Mouse (Mus musculus) E14TG2a.4 (cell line): ENCODE measurements around the gene Tmem156.

Experiments
- H3K27me3 ChIP-seq: 2 replicates; pipeline ENCODE4 v1.6.1; 2014; ENCODE audit warnings: low read length, control low read depth; ENCODE audit not compliant: insufficient read depth
- H3K36me3 ChIP-seq: 2 replicates; pipeline ENCODE4 v1.6.1; 2014; ENCODE audit warnings: low read length, control low read depth; ENCODE audit not compliant: insufficient read depth
- H3K4me1 ChIP-seq: replicated peaks from 2 replicates; pipeline ENCODE4 v1.6.1; 2014; ENCODE audit warnings: low read depth, low read length, control low read depth
- H3K4me3 ChIP-seq: replicated peaks from 2 replicates; pipeline ENCODE4 v1.5.1; 2014; ENCODE audit warnings: mild to moderate bottlenecking, low read length
- H3K9me3 ChIP-seq: 2 replicates; pipeline ENCODE4 v1.6.1; 2014; ENCODE audit warnings: low read length, control low read depth
- CTCF ChIP-seq: conservative IDR thresholded peaks from 2 replicates; pipeline ENCODE4 v1.5.1; 2014; ENCODE audit warnings: low read length
- NANOG ChIP-seq: IDR thresholded peaks from 2 replicates; pipeline ENCODE4 v1.6.1; 2014; ENCODE audit warnings: borderline replicate concordance, low read length, mixed read lengths
- POU5F1 ChIP-seq: IDR thresholded peaks from 2 replicates; pipeline ENCODE4 v1.6.1; 2014; ENCODE audit warnings: low read length, borderline replicate concordance

The Tmem156 gene

DNA sequence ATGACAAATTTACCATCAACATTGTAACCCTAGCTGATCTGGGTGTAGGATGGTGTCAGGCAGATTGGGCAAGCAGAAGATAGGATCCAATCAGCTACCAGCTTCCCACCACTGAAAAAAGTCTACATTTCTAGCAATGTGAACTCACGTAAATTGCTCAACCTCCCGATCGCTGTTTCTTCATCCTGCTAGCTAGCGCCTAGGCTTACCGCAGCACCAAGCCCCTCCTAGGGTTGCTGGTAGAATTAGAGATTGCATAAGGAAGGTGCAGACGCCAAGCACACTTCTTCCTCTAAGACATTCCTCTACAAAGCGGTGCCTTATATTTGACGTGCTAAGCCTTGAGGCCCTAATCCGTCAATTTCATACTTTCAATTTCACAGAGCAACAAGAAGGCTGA lies 53.6 kb downstream of the Tmem156 start:
- H3K4me3 ChIP-seq = no peak overlapping the region
- no peaks in the 10 kb centered on the region for H3K36me3 ChIP-seq
- H3K9me3 ChIP-seq = peaks cover 11% of the 10 kb centered on the region
- peaks cover 23% of the 10 kb centered on the region for H3K4me1 ChIP-seq
- TF ChIP-seq CTCF = no peak
- TF ChIP-seq POU5F1 = no peak
- TF ChIP-seq NANOG = no peak
- no peaks in the 10 kb centered on the region for H3K27me3 ChIP-seq

DNA sequence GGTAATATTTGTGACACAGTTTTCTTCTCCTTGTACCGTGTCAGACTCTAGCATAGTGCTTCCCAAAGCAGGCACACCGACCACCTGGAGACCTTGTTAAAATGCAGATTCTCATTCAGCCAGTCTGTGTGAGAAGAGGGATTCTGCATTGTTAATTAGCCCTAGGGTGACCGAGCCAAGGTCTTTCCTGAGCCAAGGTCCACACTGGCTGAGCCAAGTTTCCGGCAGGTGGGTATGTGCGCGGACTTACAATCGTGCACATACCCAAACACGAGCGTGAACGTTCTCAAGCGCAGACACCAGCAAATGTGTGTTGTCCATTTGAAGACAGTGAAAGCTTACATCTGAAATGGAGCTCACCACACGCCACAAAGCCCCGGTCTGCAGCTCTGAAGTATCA lies 55.3 kb downstream of the Tmem156 start:
- H3K36me3 ChIP-seq = no peaks in the 10 kb centered on the region
- no peak for TF ChIP-seq CTCF
- no peak for TF ChIP-seq NANOG
- no peak for TF ChIP-seq POU5F1
- H3K9me3 ChIP-seq = peaks cover 11% of the 10 kb centered on the region
- no peaks in the 10 kb centered on the region for H3K27me3 ChIP-seq
- H3K4me3 ChIP-seq = no peak overlapping the region
- peaks cover 23% of the 10 kb centered on the region for H3K4me1 ChIP-seq

DNA sequence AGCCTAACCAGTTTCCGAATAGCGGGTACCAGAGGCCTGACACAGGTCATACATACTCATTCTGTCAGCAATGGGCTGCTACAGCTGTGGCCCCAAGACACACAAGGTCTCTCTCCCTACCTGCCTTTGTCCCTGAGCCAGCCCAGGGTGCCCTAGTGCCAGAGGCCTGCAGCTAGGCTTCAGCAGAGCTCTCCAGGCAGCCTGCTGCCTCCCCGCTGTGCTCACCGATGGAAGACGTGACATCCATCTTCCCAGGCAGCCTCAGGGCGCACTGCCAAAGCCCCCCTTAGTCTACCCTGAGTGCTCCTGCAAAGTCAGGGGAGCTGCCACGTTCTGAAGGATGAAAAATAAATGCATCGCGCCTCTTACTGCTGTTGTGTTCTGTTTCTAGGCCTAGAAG lies 63.9 kb downstream of the Tmem156 start:
- H3K36me3 ChIP-seq = no peaks in the 10 kb centered on the region
- no peaks in the 10 kb centered on the region; the same call in 1 of the 2 replicates for H3K9me3 ChIP-seq
- TF ChIP-seq POU5F1 (no peak), CTCF (no peak), NANOG (no peak)
- H3K4me3 ChIP-seq = peak overlapping the region; percentile 24; the same call in 1 of the 2 replicates
- H3K27me3 ChIP-seq = 0 out of 2 replicates have a peak, but pooled peaks cover 4% of the 10 kb centered on the region
- H3K4me1 ChIP-seq = peaks cover 14% of the 10 kb centered on the region

DNA sequence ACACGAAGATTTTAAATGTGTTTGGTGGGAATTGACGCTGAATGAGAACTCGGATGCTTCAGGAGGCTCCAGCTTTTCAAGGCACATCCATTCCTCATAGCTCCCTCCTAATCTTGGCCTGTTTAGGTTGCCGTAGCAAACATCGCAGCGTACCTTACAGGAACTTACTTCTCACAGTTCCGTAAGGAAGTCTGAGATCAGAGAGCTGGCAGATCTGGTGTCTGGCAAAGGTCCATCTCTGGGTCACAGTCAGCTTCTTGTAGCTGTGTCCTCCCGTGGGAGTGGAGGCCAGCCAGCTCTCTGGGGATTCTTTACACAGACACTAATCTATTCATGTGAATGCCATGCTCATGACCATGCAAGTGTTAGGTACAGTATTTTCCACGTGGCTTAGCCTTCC lies 65.2 kb downstream of the Tmem156 start:
- peaks cover 14% of the 10 kb centered on the region for H3K4me1 ChIP-seq
- H3K4me3 ChIP-seq = no peak overlapping the region
- H3K9me3 ChIP-seq = no peaks in the 10 kb centered on the region; the same call in 1 of the 2 replicates
- 0 out of 2 replicates have a peak, but pooled peaks cover 4% of the 10 kb centered on the region for H3K27me3 ChIP-seq
- H3K36me3 ChIP-seq = no peaks in the 10 kb centered on the region
- TF ChIP-seq POU5F1 = no peak
- TF ChIP-seq NANOG = no peak
- TF ChIP-seq CTCF = no peak

DNA sequence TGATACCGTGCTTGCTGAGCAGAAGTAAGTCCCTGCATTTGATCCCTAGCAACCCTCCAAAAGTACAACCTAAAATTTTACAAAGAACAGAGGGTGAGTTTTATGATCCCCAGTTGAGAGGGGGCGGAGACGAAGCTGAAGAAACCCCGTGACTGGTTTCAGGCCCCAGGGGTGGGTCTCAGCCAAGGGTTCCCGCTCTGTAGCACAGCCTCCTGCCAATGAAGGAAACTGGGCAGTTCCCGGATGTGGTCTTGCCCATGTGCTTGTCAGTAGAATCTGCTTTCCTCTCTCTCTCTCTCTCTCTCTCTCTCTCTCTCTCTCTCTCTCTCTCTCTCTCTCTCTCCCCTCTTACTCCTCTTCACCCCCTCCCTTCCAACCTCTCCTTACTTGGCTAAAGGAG lies 66.0 kb downstream of the Tmem156 start:
- Histone ChIP-seq H3K36me3 (no peaks in the 10 kb centered on the region), H3K4me1 (peaks cover 14% of the 10 kb centered on the region), H3K27me3 (0 out of 2 replicates have a peak, but pooled peaks cover 4% of the 10 kb centered on the region), H3K9me3 (no peaks in the 10 kb centered on the region; the same call in 1 of the 2 replicates), H3K4me3 (no peak overlapping the region)
- TF ChIP-seq NANOG (no peak), POU5F1 (no peak), CTCF (no peak)

DNA sequence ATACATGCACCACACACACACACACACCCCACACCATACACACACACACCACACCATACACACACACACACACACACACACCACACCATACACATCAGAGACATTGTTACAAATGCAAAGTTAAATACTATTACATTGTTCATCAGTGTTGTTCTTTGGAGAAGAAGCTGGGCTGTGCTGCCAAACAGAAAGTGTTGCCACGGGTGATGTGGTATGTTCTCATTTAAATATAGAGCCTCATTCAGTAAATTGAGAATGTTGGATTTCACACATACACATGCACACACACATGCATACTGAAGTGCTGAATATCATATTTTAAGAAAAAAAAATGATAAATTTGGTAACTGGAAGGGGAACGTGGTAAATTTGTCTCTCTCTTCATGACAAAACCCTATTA lies 67.3 kb downstream of the Tmem156 start:
- Histone ChIP-seq H3K9me3 (no peaks in the 10 kb centered on the region; the same call in 1 of the 2 replicates), H3K4me3 (no peak overlapping the region), H3K4me1 (peaks cover 20% of the 10 kb centered on the region), H3K36me3 (no peaks in the 10 kb centered on the region), H3K27me3 (0 out of 2 replicates have a peak, but pooled peaks cover 4% of the 10 kb centered on the region)
- TF ChIP-seq NANOG (no peak), POU5F1 (no peak), CTCF (no peak)

DNA sequence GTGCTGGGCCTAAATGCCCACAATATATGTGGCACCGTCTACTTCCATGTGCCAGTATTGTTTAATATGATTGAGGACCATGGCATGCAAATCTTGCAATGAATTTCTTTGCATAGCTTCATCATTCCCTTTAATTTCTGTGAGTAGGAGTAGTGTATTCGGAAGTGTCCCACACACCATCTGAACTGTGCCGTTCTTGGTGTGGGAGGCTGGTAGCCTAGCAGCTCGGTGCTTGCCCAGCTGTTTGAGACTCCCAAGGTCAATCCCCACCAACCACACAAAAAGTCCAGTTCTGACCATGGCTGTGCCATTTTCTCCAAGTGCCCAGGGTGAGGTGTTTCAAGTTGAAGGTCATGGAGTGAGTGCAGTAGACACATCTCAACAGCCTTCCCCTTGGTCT lies 69.9 kb downstream of the Tmem156 start:
- Histone ChIP-seq H3K27me3 (no peaks in the 10 kb centered on the region), H3K4me3 (no peak overlapping the region), H3K36me3 (no peaks in the 10 kb centered on the region), H3K4me1 (peaks cover 16% of the 10 kb centered on the region; the same call in 1 of the 2 replicates), H3K9me3 (no peaks in the 10 kb centered on the region; the same call in 1 of the 2 replicates)
- TF ChIP-seq POU5F1 (no peak), CTCF (no peak), NANOG (no peak)

DNA sequence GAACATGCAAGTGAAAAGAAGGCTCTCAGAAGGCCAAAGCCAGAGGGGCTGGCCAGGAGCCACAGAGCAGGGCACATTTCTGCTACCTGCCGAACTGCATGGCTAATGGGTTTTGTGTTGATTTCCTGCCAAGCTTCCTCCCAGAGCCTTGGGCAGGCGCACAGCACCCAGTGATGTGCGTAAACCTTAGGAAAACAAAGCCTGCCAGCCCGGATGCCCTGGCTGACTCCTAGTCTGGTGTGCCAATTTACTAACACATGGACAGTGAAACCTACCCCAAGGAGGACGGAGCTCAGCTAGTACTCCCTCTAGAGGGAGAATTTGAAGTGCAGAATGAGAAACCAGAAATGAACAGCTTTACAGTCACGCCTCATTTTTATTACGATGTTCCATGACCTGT lies 72.1 kb downstream of the Tmem156 start:
- Histone ChIP-seq H3K4me3 (peak overlapping the region; percentile 59), H3K4me1 (peaks cover 15% of the 10 kb centered on the region; the same call in 1 of the 2 replicates), H3K36me3 (no peaks in the 10 kb centered on the region), H3K9me3 (no peaks in the 10 kb centered on the region; the same call in 1 of the 2 replicates), H3K27me3 (no peaks in the 10 kb centered on the region)
- TF ChIP-seq CTCF (peak; percentile 45), POU5F1 (no peak)

DNA sequence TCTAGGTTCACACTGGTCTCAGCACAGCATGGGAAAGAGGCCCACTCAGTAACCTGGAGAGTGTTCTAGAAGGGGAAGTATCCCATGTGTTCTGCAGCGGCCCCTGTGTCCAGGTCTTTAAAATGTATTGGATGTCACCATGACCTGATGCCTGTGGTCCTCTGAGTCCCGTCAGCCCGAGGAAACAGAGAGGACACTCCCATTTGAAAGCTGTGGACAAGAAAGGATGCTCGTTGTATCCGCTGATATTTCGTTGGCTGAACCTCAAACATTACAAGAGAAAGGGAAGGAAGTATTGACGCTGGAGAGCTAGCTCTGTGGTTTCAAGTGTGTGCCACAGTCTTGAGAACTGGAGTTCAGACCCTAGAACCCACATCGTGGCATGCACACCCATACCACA lies 72.8 kb downstream of the Tmem156 start:
- peak overlapping the region; percentile 59; the same call in 1 of the 2 replicates for H3K4me3 ChIP-seq
- no peaks in the 10 kb centered on the region for H3K27me3 ChIP-seq
- TF ChIP-seq CTCF = no peak
- TF ChIP-seq NANOG = no peak
- TF ChIP-seq POU5F1 = no peak
- H3K4me1 ChIP-seq = peaks cover 19% of the 10 kb centered on the region; the same call in 1 of the 2 replicates
- no peaks in the 10 kb centered on the region for H3K36me3 ChIP-seq
- H3K9me3 ChIP-seq = no peaks in the 10 kb centered on the region; the same call in 1 of the 2 replicates
